Comparison of ENCODE assay signal across 14 mouse cellular contexts in the genomic region with DNA sequence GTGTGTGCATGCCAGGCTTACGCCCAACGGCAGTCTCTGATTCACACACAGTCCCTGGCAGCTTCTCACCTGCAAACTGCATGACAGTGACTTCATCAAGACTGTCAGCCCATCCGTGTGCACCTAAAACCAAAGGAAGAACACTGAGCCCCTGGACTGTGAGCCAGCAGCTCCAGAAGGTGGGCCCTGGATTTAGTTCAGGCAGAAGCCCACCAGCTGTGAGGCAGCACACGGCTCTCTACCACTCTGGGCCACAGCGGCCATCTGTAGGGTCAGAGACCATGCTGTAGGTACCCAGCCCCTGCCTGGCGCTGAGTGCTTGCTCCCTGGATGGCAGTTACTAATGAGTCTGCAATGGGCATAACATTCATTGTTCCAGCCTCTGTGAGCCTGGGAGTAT.
DNase-seq lines count a peak whose midpoint lies in the region; ATAC-seq and TF ChIP-seq lines count a peak whose summit lies in the region.
"Had no signal": no experiment of that assay in that cellular context is flagged by ENCODE, and none has a peak within 500 bp of the region (broad histone marks: within the 10 kb centered on the region; RNA-seq: fewer than 3 reads in every experiment).

No protein-coding gene starts in this region.

- intact Hi-C loops in heart, adult 2 months (cut with DNase I), result loop anchor here (5.0 kb wide), 1 partner anchor 34 kb away; no protein-coding TSS in a partner anchor

- TF ChIP-seq POLR2A in heart, adult 2 months (IDR thresholded peaks at IDR 0.05; ENCODE audit: insufficient read depth, low read depth, low read length), result no peak

- DNase-seq in heart, embryonic 10.5 days (ENCODE audit: low spot score), result no peak
- no peak for DNase-seq in heart, adult 2 months
- no peak for DNase-seq in neural tube, embryonic 10.5 days (ENCODE audit: extremely low spot score, low spot score)
- DNase-seq in layer of hippocampus, adult 18-20 months (ENCODE audit: low spot score in 2 of 2), result no peak
- no peak for DNase-seq in lung, postnatal 0 days (ENCODE audit: low spot score)
- DNase-seq: cerebellum, adult 11 months; thymus, adult 18-20 months had no signal

- H3K4me2 ChIP-seq in neural tube, embryonic 12.5 days (replicated peaks), result no peak overlapping the region
- no peak overlapping the region for H3K4me2 ChIP-seq in hindbrain, embryonic 13.5 days
- H3K4me2 ChIP-seq in lung, postnatal 0 days (replicated peaks; ENCODE audit: low read depth, low read length), result no peak overlapping the region
- H3K4me2 ChIP-seq: heart, embryonic 15.5 days; liver, embryonic 15.5 days had no signal

- no peak overlapping the region for H3K4me3 ChIP-seq in heart, embryonic 10.5 days
- no peak overlapping the region for H3K4me3 ChIP-seq in heart, adult 2 months
- no peak overlapping the region for H3K4me3 ChIP-seq in neural tube, embryonic 12.5 days
- no peak overlapping the region for H3K4me3 ChIP-seq in hindbrain, embryonic 13.5 days
- H3K4me3 ChIP-seq in lung, postnatal 0 days (ENCODE audit: low read depth, low read length), result no peak overlapping the region
- H3K4me3 ChIP-seq: heart, embryonic 15.5 days; layer of hippocampus, adult 2 months; liver, embryonic 15.5 days had no signal

- no peak overlapping the region for H3K9ac ChIP-seq in heart, adult 2 months (ENCODE audit: low read depth, low read length)
- H3K9ac ChIP-seq in neural tube, embryonic 12.5 days, result peak overlapping the region; percentile 9; the same call in 1 of the 2 replicates
- peak overlapping the region; percentile 30 for H3K9ac ChIP-seq in hindbrain, embryonic 13.5 days
- H3K9ac ChIP-seq in lung, postnatal 0 days (replicated peaks; ENCODE audit: low read depth), result no peak overlapping the region
- H3K9ac ChIP-seq: heart, embryonic 15.5 days; liver, embryonic 15.5 days had no signal

- H3K36me3 ChIP-seq in heart, embryonic 10.5 days, result no peaks in the 10 kb centered on the region
- no peaks in the 10 kb centered on the region for H3K36me3 ChIP-seq in heart, adult 2 months (ENCODE audit: control insufficient read depth, insufficient read depth, low read length)
- H3K36me3 ChIP-seq in neural tube, embryonic 12.5 days, result no peaks in the 10 kb centered on the region
- H3K36me3 ChIP-seq in hindbrain, embryonic 13.5 days, result no peaks in the 10 kb centered on the region
- H3K36me3 ChIP-seq in lung, postnatal 0 days (ENCODE audit: insufficient read depth, low read length), result no peaks in the 10 kb centered on the region
- H3K36me3 ChIP-seq: G1E; heart, embryonic 15.5 days; liver, embryonic 15.5 days had no signal

- peak overlapping the region; percentile 83; the same call in 1 of the 2 replicates for H3K27ac ChIP-seq in heart, embryonic 10.5 days
- no peak overlapping the region for H3K27ac ChIP-seq in heart, adult 2 months
- no peak overlapping the region for H3K27ac ChIP-seq in neural tube, embryonic 12.5 days
- H3K27ac ChIP-seq in hindbrain, embryonic 13.5 days, result peak overlapping the region; percentile 82
- no peak overlapping the region for H3K27ac ChIP-seq in lung, postnatal 0 days (ENCODE audit: low read length)
- H3K27ac ChIP-seq: liver, embryonic 15.5 days had no signal

- WGBS in heart, embryonic 10.5 days, result 86% methylated on average over 6 of the region's 6 CpGs
- 92% methylated on average over 6 of the region's 6 CpGs for WGBS in heart, adult 2 months
- 73% methylated on average over 6 of the region's 6 CpGs for WGBS in neural tube, embryonic 12.5 days
- 71% methylated on average over 6 of the region's 6 CpGs for WGBS in hindbrain, embryonic 13.5 days
- 83% methylated on average over 6 of the region's 6 CpGs for WGBS in lung, postnatal 0 days

- H3K9me3 ChIP-seq in heart, embryonic 10.5 days, result no peaks in the 10 kb centered on the region
- H3K9me3 ChIP-seq in neural tube, embryonic 12.5 days, result no peaks in the 10 kb centered on the region
- no peaks in the 10 kb centered on the region for H3K9me3 ChIP-seq in hindbrain, embryonic 13.5 days
- no peaks in the 10 kb centered on the region for H3K9me3 ChIP-seq in lung, postnatal 0 days (ENCODE audit: low read length)
- H3K9me3 ChIP-seq: heart, embryonic 15.5 days; liver, embryonic 15.5 days had no signal

- no peaks in the 10 kb centered on the region for H3K79me2 ChIP-seq in heart, adult 2 months (replicated peaks; ENCODE audit: control insufficient read depth, insufficient read depth, low read length)

- no peak for TF ChIP-seq CTCF in heart, adult 2 months (IDR thresholded peaks at IDR 0.05)
- TF ChIP-seq CTCF in lung, postnatal 0 days (IDR thresholded peaks at IDR 0.05), result no peak

- H3K27me3 ChIP-seq in heart, embryonic 10.5 days (ENCODE audit: insufficient read depth, poor library complexity, severe bottlenecking), result no peaks in the 10 kb centered on the region
- no peaks in the 10 kb centered on the region for H3K27me3 ChIP-seq in heart, adult 2 months (ENCODE audit: control insufficient read depth, insufficient read depth, low read length)
- H3K27me3 ChIP-seq in neural tube, embryonic 12.5 days (replicated peaks), result no peaks in the 10 kb centered on the region
- no peaks in the 10 kb centered on the region for H3K27me3 ChIP-seq in hindbrain, embryonic 13.5 days
- H3K27me3 ChIP-seq in lung, postnatal 0 days (replicated peaks; ENCODE audit: insufficient read depth, low read length), result no peaks in the 10 kb centered on the region
- H3K27me3 ChIP-seq: heart, embryonic 15.5 days; liver, embryonic 15.5 days had no signal

- no peak for ATAC-seq in neural tube, embryonic 12.5 days (ENCODE audit: low FRiP score, low read depth)
- 0 out of 2 replicates have a peak, but pooled peaks have one; percentile 22 for ATAC-seq in hindbrain, embryonic 13.5 days (ENCODE audit: low FRiP score)
- ATAC-seq in lung, postnatal 0 days, result no peak
- ATAC-seq: inflammation-experienced regulatory T-cells, adult 6 months had no signal

- H3K4me1 ChIP-seq in heart, embryonic 10.5 days, result peaks cover 80% of the 10 kb centered on the region
- H3K4me1 ChIP-seq in heart, adult 2 months (ENCODE audit: control insufficient read depth, insufficient read depth, low read length), result peaks cover 12% of the 10 kb centered on the region
- peaks cover 54% of the 10 kb centered on the region for H3K4me1 ChIP-seq in neural tube, embryonic 12.5 days
- peaks cover 91% of the 10 kb centered on the region for H3K4me1 ChIP-seq in hindbrain, embryonic 13.5 days (replicated peaks)
- H3K4me1 ChIP-seq in lung, postnatal 0 days (ENCODE audit: insufficient read depth, low read depth, low read length), result no peaks in the 10 kb centered on the region; the same call in 1 of the 2 replicates

- TF ChIP-seq EP300 in heart, adult 2 months (IDR thresholded peaks at IDR 0.05; ENCODE audit: insufficient read depth, low read depth, low read length), result no peak
- TF ChIP-seq EP300 in lung, postnatal 0 days (IDR thresholded peaks at IDR 0.05), result no peak

Comparison
In these comparisons a context has a peak if more than half of its experiments do, and no peak if none do; other contexts are left out.
1. H3K27ac ChIP-seq: peak in heart, embryonic 10.5 days (single experiment) and hindbrain, embryonic 13.5 days (single experiment); none in heart, adult 2 months (single experiment), neural tube, embryonic 12.5 days (single experiment) and lung, postnatal 0 days (single experiment).
2. H3K9ac ChIP-seq: peak in neural tube, embryonic 12.5 days (single experiment) and hindbrain, embryonic 13.5 days (single experiment); none in heart, adult 2 months (single experiment) and lung, postnatal 0 days (single experiment).